Mouse (Mus musculus) heart, postnatal 0 days (tissue): Measurements from ENCODE around the gene Gm20403.

ENCODE experiments used
- CTCF ChIP-seq: IDR thresholded peaks from 2 replicates; pipeline ENCODE4 v1.5.1; 2016; ENCODE audit warnings: antibody characterized with exemption, control low read depth, low read depth
- EP300 ChIP-seq: IDR thresholded peaks from 2 replicates; pipeline ENCODE4 v1.6.1; 2016; ENCODE audit warnings: antibody characterized with exemption, low read depth

GRCm38 (mm10) chr12:54981962-54982361 is 4.4 kb downstream of the Gm20403 start:
- no peak for TF ChIP-seq CTCF
- no peak for TF ChIP-seq EP300
